Mouse (Mus musculus) stomach, postnatal 0 days (tissue): ENCODE results near the gene Pprc1.

Source experiments
- CTCF ChIP-seq: IDR thresholded peaks from 2 replicates; pipeline ENCODE4 v1.5.1; 2016; ENCODE audit warnings: antibody characterized with exemption, low read depth, mild to moderate bottlenecking, moderate library complexity
- EP300 ChIP-seq: optimal IDR thresholded peaks from 2 replicates; pipeline ENCODE3; 2016; ENCODE audit warnings: antibody characterized with exemption

DNA sequence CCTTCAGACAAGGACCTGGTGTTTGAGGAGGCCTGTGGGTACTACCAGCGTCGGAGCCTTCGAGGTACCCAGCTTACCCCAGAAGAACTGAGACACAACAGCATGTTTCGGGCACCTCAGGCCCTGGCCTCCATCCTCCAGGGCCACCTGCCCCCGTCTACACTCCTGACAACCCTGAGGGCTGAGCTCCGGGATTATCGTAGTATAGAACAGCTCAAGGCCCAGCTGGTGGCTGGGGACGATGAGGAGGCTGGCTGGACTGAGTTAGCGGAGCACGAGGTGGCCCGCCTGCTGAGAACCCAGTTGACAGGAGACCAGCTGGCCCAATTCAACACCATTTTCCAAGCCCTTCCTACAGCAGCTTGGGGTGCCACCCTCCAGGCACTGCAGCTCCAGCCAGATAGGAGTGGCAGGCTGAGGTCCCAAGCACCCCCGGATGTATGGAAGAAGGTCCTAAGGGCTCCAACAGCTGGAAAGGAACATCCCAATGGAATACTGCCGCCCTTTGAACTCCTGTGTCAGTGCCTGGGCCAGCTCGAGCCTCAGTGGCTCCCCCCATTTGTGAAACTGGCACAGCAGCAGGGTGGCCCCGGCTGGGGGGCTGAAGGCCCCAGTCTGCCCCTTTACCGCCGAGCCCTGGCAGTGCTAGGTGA lies 39.7 kb upstream of the Pprc1 start:
- TF ChIP-seq EP300 (no peak), CTCF (no peak)
